Mouse (Mus musculus) telencephalon, adult 2 months (tissue): Measurements from ENCODE around the gene Tnnt3.

ENCODE experiments used
- DNase-seq: peaks from one replicate; pipeline ENCODE4 v3.0.0-alpha.2; 2011; ENCODE audit warnings: low read depth, low spot score

The Tnnt3 gene

DNA sequence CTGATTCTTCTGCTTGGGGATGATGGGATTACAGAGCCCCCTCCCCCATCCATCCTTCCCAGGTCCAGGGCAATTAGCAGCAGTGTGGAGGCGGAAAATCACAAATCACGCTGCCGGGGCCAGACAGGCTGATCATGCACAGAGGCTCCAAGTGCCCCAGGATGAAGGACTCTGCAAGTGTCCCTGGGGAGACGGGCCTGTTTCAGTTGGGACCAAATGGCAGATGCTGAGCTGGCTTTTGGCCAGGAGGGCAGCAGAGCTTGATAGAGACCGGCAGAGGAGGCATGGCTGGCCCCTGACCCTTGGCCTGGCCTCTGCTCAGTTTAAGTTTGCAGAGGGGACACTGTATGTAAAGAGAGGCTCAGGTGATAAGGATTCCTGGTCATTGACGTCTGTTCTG is 64.5 kb downstream of the Tnnt3 start:
- no peak for DNase-seq

- DNase-seq, result no peak
These were observed 66.5 kb downstream of the Tnnt3 start for GRCm38 (mm10) chr7:142564955-142565643.
